Comparison of ENCODE assay signal across 19 mouse cellular contexts in genomic region chr13:31132501-31132900, GRCm38 (mm10).
DNase-seq lines count a peak whose midpoint lies in the region; ATAC-seq and TF ChIP-seq lines count a peak whose summit lies in the region.
"Had no signal": no experiment of that assay in that cellular context is flagged by ENCODE, and none has a peak within 500 bp of the region (broad histone marks: within the 10 kb centered on the region; RNA-seq: fewer than 3 reads in every experiment).

No protein-coding gene starts in this region.

- H3K36me3 ChIP-seq in heart, adult 2 months (ENCODE audit: control insufficient read depth, insufficient read depth, low read length), result no peaks in the 10 kb centered on the region
- H3K36me3 ChIP-seq in lung, postnatal 0 days (ENCODE audit: insufficient read depth, low read length), result no peaks in the 10 kb centered on the region
- H3K36me3 ChIP-seq in MEL (ENCODE audit: control insufficient read depth in 1 of 2, insufficient read depth in 2 of 2, low read length in 2 of 2), result no peaks in the 10 kb centered on the region
- H3K36me3 ChIP-seq: forebrain, embryonic 12.5 days; heart, embryonic 10.5 days; hindbrain, embryonic 13.5 days; limb, embryonic 10.5 days; lung, embryonic 15.5 days; midbrain, embryonic 10.5 days had no signal

- no peak for TF ChIP-seq RAD21 in MEL (IDR thresholded peaks at IDR 0.05; ENCODE audit: low read depth, low read length)

- peak; percentile 10; the same call in 1 of the 2 replicates for TF ChIP-seq CTCF in heart, adult 2 months (IDR thresholded peaks at IDR 0.05)
- no peak for TF ChIP-seq CTCF in lung, adult 2 months (IDR thresholded peaks at IDR 0.05; ENCODE audit: insufficient read depth, low read length)
- no peak for TF ChIP-seq CTCF in lung, postnatal 0 days (IDR thresholded peaks at IDR 0.05)
- peak in 1 of 3 experiments; percentile 3; a peak in 2 of 6 replicates for TF ChIP-seq CTCF in MEL (IDR thresholded peaks at IDR 0.05 in 2 of 3, conservative IDR thresholded peaks at IDR 0.05 in 1 of 3; ENCODE audit: control insufficient read depth in 1 of 3, insufficient read depth in 1 of 3, low read depth in 2 of 3, low read length in 3 of 3, poor library complexity in 1 of 3, severe bottlenecking in 1 of 3)

- 81% methylated on average over 5 of the region's 5 CpGs for WGBS in heart, adult 2 months
- WGBS in lung, adult 2 months, result 87% methylated on average over 5 of the region's 5 CpGs
- WGBS in lung, postnatal 0 days, result 89% methylated on average over 5 of the region's 5 CpGs

- no peak overlapping the region for H3K4me3 ChIP-seq in heart, adult 2 months
- H3K4me3 ChIP-seq in lung, adult 2 months (replicated peaks; ENCODE audit: extremely low read depth, low read depth, low read length), result no peak overlapping the region
- no peak overlapping the region for H3K4me3 ChIP-seq in lung, postnatal 0 days (ENCODE audit: low read depth, low read length)
- H3K4me3 ChIP-seq in MEL (ENCODE audit: control insufficient read depth in 1 of 2, insufficient read depth in 1 of 2, low read depth in 2 of 2, low read length in 2 of 2), result no peak overlapping the region
- H3K4me3 ChIP-seq: forebrain, embryonic 12.5 days; heart, embryonic 10.5 days; hindbrain, embryonic 13.5 days; limb, embryonic 10.5 days; lung, embryonic 15.5 days; midbrain, embryonic 10.5 days had no signal

- DNase-seq in heart, adult 2 months, result no peak
- no peak for DNase-seq in heart, postnatal 36 days
- DNase-seq in lung, adult 2 months, result peak; percentile 10
- DNase-seq in lung, postnatal 0 days (ENCODE audit: low spot score), result no peak
- peak; percentile 6 for DNase-seq in MEL (ENCODE audit: low read depth, low spot score)
- peak; percentile 16 for DNase-seq in lung, postnatal 14 days
- no peak for DNase-seq in cerebellum, adult 9-11 months
- DNase-seq: cerebellum, postnatal 25 days; gastrocnemius, postnatal 36 days; heart, postnatal 10 days; right cerebral cortex, postnatal 14 days had no signal

- intact Hi-C loops in heart, adult 2 months (cut with DNase I), result no loop called here
- intact Hi-C loops in heart, postnatal 36 days (cut with DNase I), result no loop called here

- no peak overlapping the region for H3K27ac ChIP-seq in heart, adult 2 months
- no peak overlapping the region for H3K27ac ChIP-seq in lung, postnatal 0 days (ENCODE audit: low read length)
- H3K27ac ChIP-seq in MEL (ENCODE audit: control insufficient read depth, low read depth, low read length), result no peak overlapping the region
- H3K27ac ChIP-seq: forebrain, embryonic 12.5 days; heart, embryonic 10.5 days; hindbrain, embryonic 13.5 days; limb, embryonic 10.5 days; lung, embryonic 15.5 days; midbrain, embryonic 10.5 days had no signal

- no peak overlapping the region for H3K4me2 ChIP-seq in lung, postnatal 0 days (replicated peaks; ENCODE audit: low read depth, low read length)
- H3K4me2 ChIP-seq: forebrain, embryonic 12.5 days; hindbrain, embryonic 13.5 days; liver, embryonic 11.5 days; lung, embryonic 15.5 days had no signal

- no peaks in the 10 kb centered on the region for H3K4me1 ChIP-seq in heart, adult 2 months (ENCODE audit: control insufficient read depth, insufficient read depth, low read length)
- H3K4me1 ChIP-seq in lung, adult 2 months (ENCODE audit: control insufficient read depth, insufficient read depth, low read length), result no peaks in the 10 kb centered on the region
- no peaks in the 10 kb centered on the region for H3K4me1 ChIP-seq in lung, postnatal 0 days (ENCODE audit: insufficient read depth, low read depth, low read length)
- no peaks in the 10 kb centered on the region for H3K4me1 ChIP-seq in MEL (ENCODE audit: control insufficient read depth in 1 of 2, insufficient read depth in 2 of 2, low read length in 2 of 2)
- H3K4me1 ChIP-seq: forebrain, embryonic 12.5 days; heart, embryonic 10.5 days; hindbrain, embryonic 13.5 days; limb, embryonic 10.5 days; lung, embryonic 15.5 days; midbrain, embryonic 10.5 days had no signal

- TF ChIP-seq EP300 in heart, adult 2 months (IDR thresholded peaks at IDR 0.05; ENCODE audit: insufficient read depth, low read depth, low read length), result no peak
- TF ChIP-seq EP300 in lung, postnatal 0 days (IDR thresholded peaks at IDR 0.05), result no peak
- TF ChIP-seq EP300 in MEL (IDR thresholded peaks at IDR 0.05; ENCODE audit: low read depth in 1 of 2, low read length in 2 of 2), result no peak

- ATAC-seq in lung, postnatal 0 days, result no peak
- ATAC-seq: intestine, embryonic 16.5 days had no signal

- no peaks in the 10 kb centered on the region for H3K9me3 ChIP-seq in lung, postnatal 0 days (ENCODE audit: low read length)
- no peaks in the 10 kb centered on the region for H3K9me3 ChIP-seq in MEL (replicated peaks; ENCODE audit: insufficient read depth, low read length)
- H3K9me3 ChIP-seq: forebrain, embryonic 12.5 days; heart, embryonic 10.5 days; hindbrain, embryonic 13.5 days; limb, embryonic 10.5 days; lung, embryonic 15.5 days; midbrain, embryonic 10.5 days had no signal

- no peak for TF ChIP-seq POLR2A in heart, adult 2 months (IDR thresholded peaks at IDR 0.05; ENCODE audit: insufficient read depth, low read depth, low read length)
- no peak for TF ChIP-seq POLR2A in lung, adult 2 months (IDR thresholded peaks at IDR 0.05; ENCODE audit: borderline replicate concordance, extremely low read depth, low read depth, low read length)
- no peak for TF ChIP-seq POLR2A in MEL (IDR thresholded peaks at IDR 0.05; ENCODE audit: control insufficient read depth in 1 of 2, insufficient read depth in 1 of 2, low read depth in 1 of 2, low read length in 2 of 2, poor library complexity in 1 of 2)

- H3K79me2 ChIP-seq in heart, adult 2 months (replicated peaks; ENCODE audit: control insufficient read depth, insufficient read depth, low read length), result no peaks in the 10 kb centered on the region
- no peaks in the 10 kb centered on the region for H3K79me2 ChIP-seq in MEL (ENCODE audit: control insufficient read depth, insufficient read depth, low read length, poor library complexity)

- no peaks in the 10 kb centered on the region for H3K27me3 ChIP-seq in heart, adult 2 months (ENCODE audit: control insufficient read depth, insufficient read depth, low read length)
- no peaks in the 10 kb centered on the region for H3K27me3 ChIP-seq in lung, postnatal 0 days (replicated peaks; ENCODE audit: insufficient read depth, low read length)
- H3K27me3 ChIP-seq in MEL (ENCODE audit: control insufficient read depth in 1 of 2, insufficient read depth in 2 of 2, low read length in 2 of 2), result no peaks in the 10 kb centered on the region
- H3K27me3 ChIP-seq: forebrain, embryonic 12.5 days; hindbrain, embryonic 13.5 days; lung, embryonic 15.5 days had no signal

- H3K9ac ChIP-seq in heart, adult 2 months (ENCODE audit: low read depth, low read length), result no peak overlapping the region
- no peak overlapping the region for H3K9ac ChIP-seq in lung, postnatal 0 days (replicated peaks; ENCODE audit: low read depth)
- no peak overlapping the region for H3K9ac ChIP-seq in MEL (ENCODE audit: control insufficient read depth, low read depth, low read length, poor library complexity, severe bottlenecking)
- H3K9ac ChIP-seq: forebrain, embryonic 12.5 days; hindbrain, embryonic 13.5 days; lung, embryonic 15.5 days had no signal

TF ChIP-seq in MEL, 35 proteins besides CTCF, POLR2A, EP300 and RAD21:
- TF ChIP-seq CHD2 (IDR thresholded peaks at IDR 0.05; ENCODE audit: low read length) (no peak), ZKSCAN1 (IDR thresholded peaks at IDR 0.05; ENCODE audit: low read depth, low read length) (no peak)

Comparison
In these comparisons a context has a peak if more than half of its experiments do, and no peak if none do; other contexts are left out.
1. DNase-seq: peak in lung, adult 2 months (single experiment), MEL (single experiment) and lung, postnatal 14 days (single experiment); none in heart, adult 2 months (0 of 2), heart, postnatal 36 days (0 of 2), lung, postnatal 0 days (single experiment) and cerebellum, adult 9-11 months (single experiment).